Mouse (Mus musculus): ENCODE data around the gene Slc35g1. TPM values are rescaled to one million over a fixed set of nuclear protein-coding genes. Genes with fewer than 3 reads are reported as not detected.
A peak's percentile ranks its signal among the peaks of the same experiment; 100 is the strongest.

The Slc35g1 gene
- total RNA-seq (2015; ENCODE audit: low replicate concordance), result 3.3 and 4.8 TPM in 2 replicates
- 2.3 and 2.8 TPM in 2 replicates for total RNA-seq (2017; ENCODE audit: low replicate concordance)

DNA sequence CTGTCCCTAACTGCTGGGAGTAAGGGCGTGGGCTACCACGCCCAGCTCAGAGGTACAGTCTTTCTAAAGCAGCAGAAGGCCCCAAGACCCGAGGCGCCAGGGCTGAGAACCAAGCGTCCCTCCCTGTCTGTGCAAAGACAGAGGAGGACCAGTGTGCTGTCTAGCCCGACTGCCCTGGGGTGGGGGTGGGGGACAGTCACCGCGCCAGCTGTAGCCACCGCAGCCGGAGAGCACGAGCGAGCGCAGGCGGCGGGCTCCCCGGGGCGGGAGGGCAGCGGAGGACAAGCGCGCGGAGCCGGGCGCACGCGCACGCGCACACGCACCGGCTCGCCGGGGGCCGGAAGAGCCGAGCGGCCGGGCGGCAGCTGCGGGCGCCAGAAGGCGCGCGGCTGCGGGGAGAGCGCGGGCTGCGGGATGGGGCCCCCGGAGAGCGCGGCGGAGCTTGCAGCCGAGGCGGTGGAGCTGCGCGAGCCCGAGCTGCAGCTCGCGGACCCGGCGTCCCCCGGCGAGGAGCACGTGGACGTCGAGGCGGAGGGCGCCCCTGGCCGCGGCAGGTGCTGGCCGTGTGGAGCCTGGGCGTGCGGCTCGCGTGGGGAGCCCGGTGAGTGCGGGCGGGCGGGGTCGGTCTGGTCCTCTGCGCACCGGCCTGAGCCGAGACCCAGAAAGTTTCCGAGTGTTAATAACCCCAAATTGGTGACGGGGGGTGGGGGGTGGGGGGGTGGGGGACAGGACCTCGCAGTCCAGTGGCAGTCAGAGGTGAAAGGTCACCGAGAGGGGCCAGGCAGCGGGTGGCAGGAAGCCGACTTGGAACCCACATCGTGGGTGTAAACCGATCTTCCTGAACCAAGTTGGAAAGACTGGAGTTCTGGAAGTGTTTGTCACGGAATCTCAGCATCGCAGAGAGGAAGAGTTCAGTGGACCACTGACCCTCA is at the start of gene Slc35g1:
Slc35g1 (plus strand) TSS at position 280 of the 932 bp plus-strand sequence.
- ATAC-seq (replicated peaks; ENCODE audit: low FRiP score, poor library complexity, severe bottlenecking), result peak; percentile 89

DNA sequence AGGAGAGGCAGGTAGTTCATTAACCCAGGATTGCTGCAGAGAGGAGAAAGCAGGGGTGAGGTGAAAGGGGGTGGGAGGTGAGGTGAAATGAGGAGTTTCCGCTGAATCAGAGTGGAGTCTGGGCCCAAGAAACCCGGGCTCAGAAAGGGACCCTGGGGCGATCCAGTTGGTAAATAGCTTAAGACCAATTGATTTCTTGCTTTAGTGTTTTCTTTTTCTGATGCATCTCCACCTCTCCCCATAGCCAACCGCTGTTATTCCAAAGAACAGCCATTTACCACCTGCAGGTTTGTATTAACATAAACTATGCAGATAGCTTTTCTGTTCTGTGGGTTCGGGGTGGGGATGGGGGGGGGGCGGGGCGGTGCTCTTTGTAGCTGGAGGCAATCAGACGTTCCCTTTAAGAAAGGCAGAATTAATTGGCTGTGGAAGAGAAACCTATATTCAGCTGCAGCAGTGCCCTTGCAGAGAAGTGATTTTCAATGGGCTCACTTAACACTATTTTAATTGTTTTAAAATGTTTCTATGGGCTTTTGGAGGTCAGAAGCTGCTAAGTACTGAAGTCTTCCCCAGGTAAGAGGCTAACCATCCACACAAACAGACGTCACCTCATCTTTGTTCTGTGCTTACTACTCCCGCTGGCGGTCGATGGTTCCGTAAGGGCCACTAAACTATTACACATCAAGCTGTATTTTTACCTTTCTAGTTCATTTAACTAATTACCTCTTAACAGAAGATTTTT is 47.3 kb upstream of the Slc35g1 start:
- ATAC-seq (replicated peaks; ENCODE audit: low FRiP score, poor library complexity, severe bottlenecking), result no peak

DNA sequence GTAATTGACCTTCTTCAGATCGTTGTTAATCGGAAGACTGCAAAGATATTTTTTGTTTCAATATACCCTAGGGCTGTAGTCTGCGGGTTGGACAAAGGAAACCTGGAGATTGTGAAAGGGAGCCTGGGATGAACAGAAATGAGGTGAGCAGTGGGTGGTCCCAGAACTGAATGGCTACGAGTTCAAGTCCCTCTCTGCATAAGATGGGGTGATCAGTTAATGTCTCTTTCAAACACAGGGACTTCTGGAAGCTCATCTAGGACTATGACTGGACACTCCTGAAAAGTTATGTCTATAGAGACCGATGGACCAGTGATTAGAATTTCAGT is 46.8 kb upstream of the Slc35g1 start:
- ATAC-seq (replicated peaks; ENCODE audit: low FRiP score, poor library complexity, severe bottlenecking), result no peak

DNA sequence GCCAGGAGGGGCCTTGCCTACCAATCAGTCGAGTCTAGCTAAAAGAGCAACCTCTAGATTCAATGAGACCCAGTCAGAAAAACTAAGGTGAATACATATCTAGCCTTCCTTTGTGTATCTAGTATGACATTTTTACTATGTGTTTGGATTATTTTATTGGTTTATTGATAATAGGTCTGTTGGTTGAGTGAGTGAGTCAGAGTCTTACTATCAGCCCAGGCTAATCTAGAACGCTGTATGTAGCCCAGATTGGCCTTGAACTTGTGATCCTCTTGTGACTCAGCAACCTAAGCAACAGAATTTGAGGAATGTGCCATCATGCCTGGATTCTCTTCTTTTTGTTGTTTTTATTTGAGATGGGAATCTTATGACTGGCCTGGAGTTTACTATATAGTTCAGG is 44.6 kb upstream of the Slc35g1 start:
- ATAC-seq (replicated peaks; ENCODE audit: low FRiP score, poor library complexity, severe bottlenecking), result no peak

DNA sequence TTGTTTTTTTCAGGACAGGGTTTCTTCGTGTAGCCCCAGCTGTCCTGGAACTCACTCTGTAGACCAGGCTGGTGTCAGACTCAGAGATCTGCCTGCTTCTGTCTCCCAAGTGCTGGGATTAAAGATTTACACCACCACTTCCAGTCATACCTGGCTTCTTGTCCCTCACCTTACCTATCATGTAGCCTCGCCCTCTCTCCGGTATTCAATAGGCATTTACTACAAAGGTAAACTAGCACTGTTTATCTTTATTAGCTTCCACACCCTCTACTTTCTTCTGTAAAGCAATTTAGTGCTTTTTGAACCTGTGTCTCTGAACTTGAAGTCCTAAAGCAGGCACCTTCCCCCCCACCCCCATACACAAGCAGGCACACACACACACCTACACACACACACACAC is 44.1 kb upstream of the Slc35g1 start:
- ATAC-seq (replicated peaks; ENCODE audit: low FRiP score, poor library complexity, severe bottlenecking), result no peak

DNA sequence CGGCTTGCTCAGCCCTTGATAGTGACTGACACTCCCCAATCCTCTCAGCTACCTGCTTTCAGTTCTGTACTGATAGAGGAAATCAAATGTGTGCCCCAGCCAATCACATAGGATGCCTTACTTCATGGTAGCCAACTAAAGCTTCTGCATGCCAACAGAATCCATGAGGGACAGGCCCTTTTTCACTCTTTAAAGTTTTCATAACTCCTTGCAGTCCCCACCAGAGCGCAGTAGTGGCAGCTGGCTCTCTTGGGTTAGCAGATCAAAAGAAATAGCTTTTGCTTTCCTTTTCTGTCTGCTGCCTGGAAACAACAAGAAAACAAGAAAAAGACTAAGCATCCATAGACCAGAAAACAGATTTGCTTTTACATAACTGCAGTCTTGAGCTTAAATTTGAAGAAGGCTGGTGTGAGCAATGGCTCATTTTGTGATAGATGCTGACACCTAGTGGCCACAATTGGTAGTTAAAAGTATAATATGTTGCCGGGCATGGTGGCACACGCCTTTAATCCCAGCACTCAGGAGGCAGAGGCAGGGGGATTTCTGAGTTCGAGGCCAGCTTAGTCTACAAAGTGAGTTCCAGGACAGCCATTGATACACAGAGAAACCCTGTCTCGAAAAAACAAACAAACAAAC is 43.2 kb upstream of the Slc35g1 start:
- no peak for ATAC-seq (replicated peaks; ENCODE audit: low FRiP score, poor library complexity, severe bottlenecking)

DNA sequence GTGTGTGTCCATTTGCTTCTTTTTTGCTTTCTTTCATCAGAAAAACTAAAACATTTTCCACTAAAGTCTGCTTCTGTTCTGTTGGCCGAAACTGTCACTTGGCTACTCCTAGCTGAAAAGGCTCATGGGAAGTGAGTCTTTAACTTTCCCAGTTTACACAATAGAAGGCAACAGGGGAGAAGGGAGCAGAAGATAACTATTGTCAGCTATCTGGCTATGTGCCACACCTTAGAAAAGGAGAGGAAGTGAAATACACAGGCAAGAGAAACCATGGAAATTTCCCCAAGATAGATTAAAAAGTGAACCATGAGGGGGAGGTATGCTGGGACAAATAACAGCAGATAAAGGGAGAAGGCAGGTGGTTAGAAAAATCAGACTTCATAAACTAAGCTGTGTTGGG is 41.5 kb upstream of the Slc35g1 start:
- no peak for ATAC-seq (replicated peaks; ENCODE audit: low FRiP score, poor library complexity, severe bottlenecking)

DNA sequence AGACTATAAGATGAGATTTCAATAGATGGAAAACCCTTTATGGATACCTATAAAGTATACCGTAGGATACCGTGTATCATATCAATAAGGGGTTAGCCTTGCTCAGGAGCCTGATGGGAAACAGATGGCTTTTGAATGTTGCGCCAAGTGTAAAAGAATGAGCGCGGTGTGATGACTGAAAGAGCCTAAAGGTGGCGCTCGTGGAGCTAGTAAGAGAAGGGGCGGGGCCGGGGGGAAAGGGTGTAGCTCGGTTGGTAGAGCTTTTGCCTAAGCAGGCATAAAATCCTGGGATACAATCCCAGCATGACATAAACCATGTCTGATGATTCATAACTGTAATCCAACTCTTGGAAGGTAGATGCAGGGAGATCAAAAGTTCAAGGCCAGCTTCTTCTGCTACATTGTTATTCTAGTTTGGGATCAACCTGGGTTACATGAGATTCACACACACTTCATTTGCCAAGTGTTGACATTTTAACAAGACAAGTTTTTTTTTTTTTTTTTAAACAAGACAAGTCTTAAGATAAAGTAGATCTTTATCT is 40.9 kb upstream of the Slc35g1 start:
- ATAC-seq (replicated peaks; ENCODE audit: low FRiP score, poor library complexity, severe bottlenecking), result no peak

DNA sequence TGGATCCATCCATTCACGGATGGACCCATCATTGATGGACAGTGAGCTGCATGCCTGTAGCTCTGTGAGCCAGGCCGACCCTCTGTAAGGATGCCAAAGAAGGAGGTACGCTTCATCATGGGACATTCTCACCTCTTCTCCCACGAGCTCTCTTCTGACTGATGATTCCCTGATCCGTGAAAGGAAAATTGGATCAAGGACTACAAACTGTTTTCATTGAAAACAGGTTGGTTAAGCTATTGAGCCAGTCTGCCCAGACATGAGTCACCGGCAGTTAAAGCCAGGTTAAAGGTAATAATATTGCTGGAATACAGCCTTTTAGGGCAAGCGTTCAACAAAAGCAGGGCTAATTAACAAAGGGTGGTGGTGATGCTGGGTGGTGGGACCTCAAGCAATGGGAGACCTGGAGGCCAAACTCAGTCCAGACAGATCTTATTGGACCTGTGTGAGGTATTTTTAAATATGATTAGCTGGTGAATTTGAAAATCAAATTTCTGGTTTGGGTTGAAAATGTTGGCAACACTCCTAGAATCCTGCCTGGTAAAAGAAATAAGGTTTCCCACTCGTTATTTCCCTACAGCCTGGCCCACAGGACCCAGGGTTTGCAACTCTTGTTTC is 39.5 kb upstream of the Slc35g1 start:
- no peak for ATAC-seq (replicated peaks; ENCODE audit: low FRiP score, poor library complexity, severe bottlenecking)

DNA sequence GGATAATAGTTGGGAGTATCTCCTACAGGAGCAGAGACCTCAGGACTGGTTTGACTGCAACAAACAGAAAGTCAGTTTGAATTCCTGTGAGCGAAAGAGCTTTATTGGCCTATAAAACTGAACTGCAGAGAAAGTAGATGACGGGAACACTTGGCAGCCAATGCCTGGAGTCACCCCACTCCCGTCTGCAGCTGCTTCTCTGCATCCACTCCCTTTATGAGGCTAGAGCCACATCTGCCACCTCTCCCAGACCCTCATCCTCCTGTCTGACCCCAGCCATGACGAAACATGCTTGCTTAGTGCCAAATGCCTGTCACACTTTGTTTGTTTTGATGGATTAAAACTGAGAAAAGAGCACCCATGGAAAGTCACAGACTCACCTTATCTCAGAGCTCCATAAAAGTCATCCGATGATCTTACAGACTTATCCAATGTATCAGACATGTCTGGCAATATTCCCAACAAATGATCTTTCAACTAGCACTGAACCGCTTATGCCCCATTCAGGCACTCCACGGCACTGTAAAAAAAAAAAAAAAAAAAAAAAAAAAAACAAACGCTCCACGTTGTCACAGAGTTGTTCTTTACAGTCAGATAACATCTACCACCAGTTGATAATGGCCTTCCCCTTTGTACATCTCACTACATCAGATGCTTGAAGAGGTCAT is 37.7 kb upstream of the Slc35g1 start:
- no peak for ATAC-seq (replicated peaks; ENCODE audit: low FRiP score, poor library complexity, severe bottlenecking)

DNA sequence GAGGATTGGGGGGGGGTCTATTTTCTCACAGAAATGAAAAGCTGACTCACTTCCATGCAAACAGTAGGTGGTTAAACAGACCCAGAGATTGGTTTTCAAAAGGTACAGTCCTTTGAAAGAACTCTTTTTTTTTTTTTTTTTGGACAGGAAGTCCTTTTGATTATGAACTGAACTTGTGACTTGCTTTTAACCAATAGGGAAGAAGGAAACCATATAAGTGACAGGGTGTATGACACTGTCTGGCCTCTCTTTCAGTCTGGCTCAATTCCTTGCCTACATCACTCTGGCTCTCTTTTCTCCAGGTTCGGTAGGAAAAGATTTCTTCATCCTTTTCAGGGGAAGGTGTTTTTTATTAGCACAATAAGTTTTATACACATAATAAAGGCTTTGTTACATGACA is 36.5 kb upstream of the Slc35g1 start:
- ATAC-seq (replicated peaks; ENCODE audit: low FRiP score, poor library complexity, severe bottlenecking), result no peak

DNA sequence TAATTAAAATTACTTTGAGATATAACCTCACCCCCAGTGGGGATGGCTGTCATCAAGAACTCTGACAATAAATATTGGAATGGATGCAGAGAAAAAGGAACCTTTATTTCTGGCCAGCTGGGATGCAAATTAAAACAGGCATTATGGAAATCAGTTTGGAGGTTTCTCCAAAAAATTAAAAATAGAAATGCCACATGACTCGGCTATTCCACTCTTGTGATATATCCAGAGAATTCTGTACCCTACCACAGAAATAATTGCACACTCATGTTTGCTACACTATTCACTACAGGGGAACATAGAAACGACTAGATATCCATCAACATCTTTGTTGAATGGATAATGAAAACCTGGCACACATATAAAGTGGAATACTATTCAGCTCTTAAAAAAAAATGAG is 33.9 kb upstream of the Slc35g1 start:
- ATAC-seq (replicated peaks; ENCODE audit: low FRiP score, poor library complexity, severe bottlenecking), result no peak

DNA sequence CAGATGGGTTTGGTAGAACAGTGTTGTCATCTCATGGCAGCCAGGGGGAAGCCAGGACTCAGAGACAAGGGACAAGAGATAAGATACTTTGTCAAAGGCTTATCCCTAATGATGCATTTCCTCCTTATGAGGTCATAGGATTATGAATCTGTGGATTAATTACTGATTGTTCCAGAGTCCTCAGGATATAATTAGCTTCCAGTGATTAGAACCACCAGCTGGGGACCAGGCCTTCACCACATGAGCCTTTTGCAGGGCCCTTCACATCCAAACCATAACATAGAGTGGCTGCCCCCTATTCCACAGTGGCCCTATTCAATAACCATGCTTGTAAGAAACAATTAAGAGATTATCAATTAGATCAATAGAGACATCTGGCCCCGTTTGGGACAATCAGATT is 32.4 kb upstream of the Slc35g1 start:
- ATAC-seq (replicated peaks; ENCODE audit: low FRiP score, poor library complexity, severe bottlenecking), result no peak

DNA sequence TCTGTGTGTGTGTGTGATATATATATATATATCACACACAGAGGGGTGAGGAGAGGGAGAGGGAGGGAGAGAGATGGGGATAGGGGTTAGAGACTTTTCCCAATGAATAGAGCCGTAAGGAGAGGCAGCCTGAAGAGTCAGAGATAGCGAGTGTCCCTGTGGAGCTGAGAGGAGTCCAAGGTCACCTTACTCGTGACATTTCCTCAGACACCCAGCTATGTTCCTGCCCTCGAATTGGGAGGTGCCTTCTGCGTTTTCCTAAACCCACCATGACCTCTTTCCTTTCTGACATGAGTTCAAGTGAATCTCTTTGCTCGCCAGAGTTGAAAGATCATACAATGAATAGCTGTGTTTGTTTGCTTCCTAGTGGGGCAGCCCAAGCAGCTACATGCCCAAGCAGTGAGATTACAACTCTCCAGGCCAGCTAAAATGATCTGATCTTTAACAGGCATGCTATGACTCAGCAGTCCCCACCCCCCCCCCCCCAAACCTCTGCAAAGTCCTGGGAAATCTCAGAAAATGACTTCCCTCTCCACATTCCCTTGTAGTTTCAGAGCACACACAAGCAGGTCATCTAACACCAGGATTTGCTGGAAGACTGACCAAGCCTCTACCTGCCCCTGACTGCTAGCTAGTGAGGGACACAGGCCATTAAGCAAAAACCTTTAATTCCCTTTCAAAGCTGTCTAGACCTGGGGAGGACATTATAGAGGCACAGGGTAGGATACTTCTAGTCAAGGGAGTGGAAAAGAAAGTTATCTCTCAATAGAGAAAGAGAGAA is 31.7 kb upstream of the Slc35g1 start:
- ATAC-seq (replicated peaks; ENCODE audit: low FRiP score, poor library complexity, severe bottlenecking), result no peak

DNA sequence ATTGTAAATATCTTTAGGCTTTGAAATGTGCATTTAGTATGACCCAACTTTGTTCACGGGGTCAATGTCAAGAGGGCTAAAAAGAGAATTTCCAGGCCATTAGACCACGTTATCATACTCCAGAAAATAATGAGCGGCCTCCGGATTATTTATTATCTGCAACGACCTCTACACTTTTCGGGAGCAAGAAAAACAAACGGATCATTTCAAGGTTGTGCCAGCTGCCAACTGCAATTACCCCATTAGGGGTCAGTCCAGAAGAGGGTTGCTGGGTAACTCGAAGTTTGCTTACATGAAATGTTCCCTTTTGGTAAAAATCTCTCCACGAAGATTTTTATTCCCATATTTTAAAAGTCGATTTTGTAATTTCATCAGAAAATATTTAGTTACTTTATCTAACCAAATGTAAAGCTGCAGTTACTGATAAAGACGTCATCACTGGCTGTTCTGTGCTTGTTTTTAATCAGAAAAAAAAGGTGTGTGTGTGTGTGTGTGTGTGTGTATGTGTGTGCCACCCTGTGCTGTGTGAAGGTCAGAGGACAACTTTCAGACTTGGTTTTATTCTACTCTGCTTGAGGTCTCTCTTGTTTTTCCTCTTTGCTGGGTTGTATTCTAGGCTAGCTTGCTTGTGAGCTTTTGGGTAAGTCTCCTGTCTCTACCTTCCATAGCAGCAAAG is 30.7 kb upstream of the Slc35g1 start:
- no peak for ATAC-seq (replicated peaks; ENCODE audit: low FRiP score, poor library complexity, severe bottlenecking)

DNA sequence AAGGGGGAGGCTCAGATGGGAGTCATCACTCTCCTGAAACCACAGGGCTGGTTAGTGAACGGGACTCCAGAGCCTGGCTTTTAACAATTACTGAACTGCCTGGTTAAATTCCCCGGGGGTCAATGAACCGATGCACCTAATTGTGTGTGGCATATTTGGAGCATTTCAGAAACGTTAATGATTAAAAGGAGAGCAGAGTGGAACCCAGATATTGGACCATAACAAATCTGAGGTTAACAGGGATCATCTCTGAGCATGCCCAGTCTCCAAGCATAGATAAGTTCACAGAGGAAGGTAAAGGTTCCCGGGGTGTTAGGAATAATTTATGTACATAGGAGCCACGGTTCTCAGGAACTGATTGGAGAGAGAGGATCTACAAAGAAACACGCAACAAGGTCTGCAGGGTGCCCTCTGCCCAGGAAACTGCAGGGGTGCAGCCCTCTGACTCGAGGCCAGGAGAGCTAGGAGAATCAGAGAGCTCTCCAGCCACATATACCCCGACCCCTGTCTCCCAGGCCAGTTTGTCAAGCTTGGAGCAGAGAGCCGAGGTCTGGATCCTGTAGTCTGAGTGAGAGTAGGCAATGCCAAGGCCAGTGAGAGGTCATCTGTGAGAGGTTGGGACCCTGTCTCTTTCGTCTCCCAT is 23.2 kb upstream of the Slc35g1 start:
- ATAC-seq (replicated peaks; ENCODE audit: low FRiP score, poor library complexity, severe bottlenecking), result no peak

DNA sequence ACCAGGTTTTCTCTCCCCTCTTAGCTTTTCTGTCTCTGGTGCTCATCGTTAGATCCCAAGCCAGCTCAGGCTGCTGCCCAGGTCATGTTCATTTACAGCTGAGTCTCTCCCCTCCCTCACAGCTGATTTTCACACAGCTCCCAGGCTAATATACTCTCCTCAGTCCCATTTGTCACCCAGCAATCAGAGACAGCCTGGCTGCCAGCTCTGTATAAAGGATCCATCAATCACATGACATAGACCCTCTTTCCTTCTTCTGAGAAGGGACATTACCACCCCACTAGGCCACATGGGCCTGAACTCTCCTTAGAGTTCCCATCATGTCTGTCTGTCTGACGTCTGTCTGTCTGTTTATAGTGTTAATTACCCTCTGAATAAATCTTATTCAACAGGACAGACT is 22.4 kb upstream of the Slc35g1 start:
- no peak for ATAC-seq (replicated peaks; ENCODE audit: low FRiP score, poor library complexity, severe bottlenecking)

DNA sequence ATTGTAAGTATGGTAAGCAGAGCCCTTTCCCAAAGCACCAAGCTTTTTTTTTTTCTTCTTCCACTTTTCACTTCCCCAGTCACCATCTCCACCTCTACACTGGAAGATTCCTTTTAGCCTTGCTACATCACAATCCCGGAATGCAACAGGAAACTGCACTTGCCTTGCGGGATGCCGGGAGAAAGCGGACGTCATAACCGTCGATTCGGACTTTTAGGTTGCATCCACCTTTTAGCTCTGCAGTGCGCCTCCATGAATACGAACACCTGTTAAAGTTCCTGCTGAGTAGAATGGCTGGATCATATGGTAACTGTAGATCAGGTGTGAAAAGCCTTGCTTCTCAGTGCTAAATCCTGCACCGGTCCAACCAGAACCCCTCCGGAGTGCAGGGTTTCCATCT is 12.0 kb upstream of the Slc35g1 start:
- ATAC-seq (replicated peaks; ENCODE audit: low FRiP score, poor library complexity, severe bottlenecking), result no peak

Data from erythroblast, adult 5-6 weeks (primary cell).